13 mouse cellular contexts compared by ENCODE assay signal in the genomic region with DNA sequence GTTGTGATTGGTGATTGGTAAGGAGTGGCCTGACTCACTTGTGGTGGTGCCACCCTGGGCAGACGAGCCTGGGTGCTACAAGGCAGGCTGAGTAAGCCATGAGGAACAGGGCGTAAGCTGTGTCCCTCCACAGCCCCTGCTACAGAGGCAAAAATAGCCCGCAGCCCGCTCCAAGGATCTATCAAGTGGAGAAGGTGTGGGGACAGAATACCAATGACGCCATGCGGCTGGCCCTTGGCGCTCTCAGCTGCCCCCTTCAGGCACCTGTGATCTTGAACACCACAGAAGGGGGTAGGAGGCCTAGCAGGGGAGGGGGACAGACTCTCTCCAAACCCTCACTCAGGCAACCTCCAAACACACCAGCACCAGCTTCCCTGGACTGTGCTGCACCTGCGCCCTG. TPM values are rescaled to one million over a fixed set of nuclear protein-coding genes. Genes with fewer than 3 reads are reported as not detected.
DNase-seq lines count a peak whose midpoint lies in the region; ATAC-seq and TF ChIP-seq lines count a peak whose summit lies in the region.
"Had no signal": no experiment of that assay in that cellular context is flagged by ENCODE, and none has a peak within 500 bp of the region (broad histone marks: within the 10 kb centered on the region; RNA-seq: fewer than 3 reads in every experiment).

No protein-coding gene starts in this region.

- peaks cover 92% of the 10 kb centered on the region for H3K36me3 ChIP-seq in E14TG2a.4 (ENCODE audit: insufficient read depth, low read length)
- peaks cover 33% of the 10 kb centered on the region for H3K36me3 ChIP-seq in heart, embryonic 16.5 days (ENCODE audit: control insufficient read depth, insufficient read depth)

- H3K9me3 ChIP-seq in E14TG2a.4 (ENCODE audit: low read length): no peaks in the 10 kb centered on the region
- H3K9me3 ChIP-seq in heart, embryonic 16.5 days (replicated peaks; ENCODE audit: control insufficient read depth, low read length): no peaks in the 10 kb centered on the region
- H3K9me3 ChIP-seq: embryonic facial prominence, embryonic 13.5 days had no signal

- intact Hi-C loops in left cerebral cortex, adult 2 months (cut with DNase I): no loop called here
- intact Hi-C loops in left cerebral cortex, postnatal 4 days (cut with DNase I): no loop called here

- peak in 1 of 2 experiments; percentile 19 for DNase-seq in left cerebral cortex, adult 2 months (ENCODE audit: extremely low spot score in 1 of 2, low spot score in 2 of 2)
- DNase-seq in left cerebral cortex, postnatal 4 days: no peak
- peak; percentile 69 to 70 for DNase-seq in heart, adult 18-20 months
- DNase-seq in kidney, postnatal 4 days: no peak
- DNase-seq in embryo, embryonic 10 days (ENCODE audit: low spot score): no peak
- DNase-seq: kidney, adult 9 months; lung, embryonic 14.5 days; spleen, adult 18-20 months; thymus, postnatal 4 days had no signal

- H3K4me2 ChIP-seq in heart, embryonic 16.5 days (ENCODE audit: low read depth, low read length): peak overlapping the region; percentile 4; the same call in 1 of the 2 replicates
- H3K4me2 ChIP-seq: embryonic facial prominence, embryonic 13.5 days; lung, embryonic 14.5 days had no signal

- H3K27ac ChIP-seq in left cerebral cortex, adult 2 months: no peak overlapping the region
- peak overlapping the region; percentile 77 for H3K27ac ChIP-seq in heart, embryonic 16.5 days (ENCODE audit: low read length)
- H3K27ac ChIP-seq: embryonic facial prominence, embryonic 13.5 days had no signal

- 49% methylated on average over 8 of the region's 8 CpGs for WGBS in heart, embryonic 16.5 days

- peak; percentile 7; the same call in 1 of the 2 replicates for TF ChIP-seq CTCF in left cerebral cortex, adult 2 months (IDR thresholded peaks at IDR 0.05)
- TF ChIP-seq CTCF in E14TG2a.4 (conservative IDR thresholded peaks at IDR 0.05; ENCODE audit: low read length): 0 out of 2 replicates have a peak, but pooled peaks have one; percentile 3

- peak; percentile 90 for ATAC-seq in heart, embryonic 16.5 days (replicated peaks; ENCODE audit: extremely low read depth, insufficient read depth, low FRiP score)

- H3K27me3 ChIP-seq in E14TG2a.4 (ENCODE audit: insufficient read depth, low read length): no peaks in the 10 kb centered on the region
- H3K27me3 ChIP-seq in heart, embryonic 16.5 days (ENCODE audit: control insufficient read depth, insufficient read depth, low read length): no peaks in the 10 kb centered on the region
- H3K27me3 ChIP-seq: embryonic facial prominence, embryonic 13.5 days had no signal

- H3K9ac ChIP-seq in heart, embryonic 16.5 days (ENCODE audit: low read length): peak overlapping the region; percentile 1; the same call in 1 of the 2 replicates
- H3K9ac ChIP-seq: embryonic facial prominence, embryonic 13.5 days; lung, embryonic 14.5 days had no signal

- no peak overlapping the region for H3K4me3 ChIP-seq in left cerebral cortex, adult 2 months
- no peak overlapping the region for H3K4me3 ChIP-seq in E14TG2a.4 (replicated peaks; ENCODE audit: low read length)
- no peak overlapping the region for H3K4me3 ChIP-seq in heart, embryonic 16.5 days (ENCODE audit: low read length)
- H3K4me3 ChIP-seq: embryonic facial prominence, embryonic 13.5 days; myocyte had no signal

- H3K4me1 ChIP-seq in E14TG2a.4 (replicated peaks; ENCODE audit: low read depth, low read length): peaks cover 23% of the 10 kb centered on the region
- peaks cover 16% of the 10 kb centered on the region for H3K4me1 ChIP-seq in heart, embryonic 16.5 days (ENCODE audit: control insufficient read depth, insufficient read depth, low read length)
- H3K4me1 ChIP-seq: embryonic facial prominence, embryonic 13.5 days had no signal

RNA-seq across cellular contexts. Expression of a gene that starts 15.3 kb away (rescaled TPM):
- 10 to 100 TPM; 14.1 to 17.6 TPM for total RNA-seq in left cerebral cortex, adult 2 months (2021)
- 10 to 100 TPM; 24.1 to 24.7 TPM for total RNA-seq in left cerebral cortex, postnatal 4 days (2021)
- 1 to 10 TPM; 8.4 to 8.5 TPM for total RNA-seq in heart, adult 18-20 months (2021)
- 26.5 and 27.8 TPM in 2 replicates for polyA plus RNA-seq in heart, embryonic 16.5 days (2015; fragmentation: Nextera tagmentation; extraction: Ambion mirVana)

RNA-seq across cellular contexts. Expression of a gene that starts 15.4 kb away (rescaled TPM):
- total RNA-seq in left cerebral cortex, adult 2 months (2021): 1 to 10 TPM; 4.6 to 6.8 TPM
- total RNA-seq in left cerebral cortex, postnatal 4 days (2021): 1 to 10 TPM; 7.1 to 8.3 TPM
- total RNA-seq in heart, adult 18-20 months (2021): 10 to 100 TPM; 10.1 to 13.0 TPM
- polyA plus RNA-seq in heart, embryonic 16.5 days (2015; fragmentation: Nextera tagmentation; extraction: Ambion mirVana): 27.4 and 28.5 TPM in 2 replicates

RNA-seq across cellular contexts. Expression of a gene that starts 25.7 kb away (rescaled TPM):
- total RNA-seq in left cerebral cortex, adult 2 months (2021): 10 to 100 TPM in 1 of 2 experiments, 1 to 10 TPM in 1; 9.1 to 11.1 TPM
- total RNA-seq in left cerebral cortex, postnatal 4 days (2021): 10 to 100 TPM; 10.2 to 11.3 TPM
- total RNA-seq in heart, adult 18-20 months (2021): 10 to 100 TPM; 13.7 to 14.4 TPM
- 16.7 and 16.9 TPM in 2 replicates for polyA plus RNA-seq in heart, embryonic 16.5 days (2015; fragmentation: Nextera tagmentation; extraction: Ambion mirVana)

Comparison
In these comparisons a context has a peak if more than half of its experiments do, and no peak if none do; other contexts are left out.
1. DNase-seq: peak in heart, adult 18-20 months (2 of 2); none in left cerebral cortex, postnatal 4 days (single experiment), kidney, postnatal 4 days (0 of 2) and embryo, embryonic 10 days (single experiment).